Mouse (Mus musculus): Measurements from ENCODE around the gene Krt23. TPM values are rescaled to one million over a fixed set of nuclear protein-coding genes. Genes with fewer than 3 reads are reported as not detected.

Krt23 gene
- 0.40 and 0.45 TPM in 2 replicates for polyA plus RNA-seq (2012; rRNA removed)

GRCm38 (mm10) chr11:99492733-99493573 is at the start of gene Krt23:
Gene Krt23 (minus strand): TSS chr11:99493137.

GRCm38 (mm10) chr11:99521288-99521860 is 28.4 kb upstream of the Krt23 start, which contains the start of gene Krt39:
Gene Krt39 (minus strand): TSS chr11:99521338.

GRCm38 (mm10) chr11:99437972-99438371 is 55.0 kb downstream of the Krt23 start, which contains the start of gene Krt20:
Gene Krt20 (minus strand): TSS chr11:99438150.

Other genes with a start within 250 kb of the Krt23 start
- gene Krt222, start 249.1 kb downstream of the Krt23 start, polyA plus RNA-seq (2012; rRNA removed) = 0.03 TPM in 2 replicates
- gene Krt24, start 207.9 kb downstream of the Krt23 start, polyA plus RNA-seq (2012; rRNA removed) = not detected in 2 replicates
- gene Krt25, start 170.2 kb downstream of the Krt23 start, polyA plus RNA-seq (2012; rRNA removed) = 0.01 TPM in 1 of 2 replicates, not detected in the other
- gene Krt26, start 155.2 kb downstream of the Krt23 start, polyA plus RNA-seq (2012; rRNA removed) = not detected in 2 replicates
- not detected in 2 replicates for gene Krt27, start 142.0 kb downstream of the Krt23 start, polyA plus RNA-seq (2012; rRNA removed)
- gene Krt28, start 118.2 kb downstream of the Krt23 start, polyA plus RNA-seq (2012; rRNA removed) = 0.06 TPM in 1 of 2 replicates, not detected in the other
- 1.2 and 1.3 TPM in 2 replicates for gene Krt10, start 103.8 kb downstream of the Krt23 start, polyA plus RNA-seq (2012; rRNA removed)
- 0.03 and 0.05 TPM in 2 replicates for gene Krt12, start 70.9 kb downstream of the Krt23 start, polyA plus RNA-seq (2012; rRNA removed)
- 16.0 and 17.2 TPM in 2 replicates for gene Krt20, start 55.0 kb downstream of the Krt23 start, polyA plus RNA-seq (2012; rRNA removed)
- not detected in 2 replicates for gene Krt39, start 28.2 kb upstream of the Krt23 start, polyA plus RNA-seq (2012; rRNA removed)
- gene Krt40, start 50.0 kb upstream of the Krt23 start, polyA plus RNA-seq (2012; rRNA removed) = not detected in 2 replicates
- not detected in 2 replicates for gene Krtap3-3, start 57.7 kb upstream of the Krt23 start, polyA plus RNA-seq (2012; rRNA removed)
- gene Krtap3-2, start 63.7 kb upstream of the Krt23 start, polyA plus RNA-seq (2012; rRNA removed) = not detected in 2 replicates
- not detected in 2 replicates for gene Gm11939, start 66.3 kb upstream of the Krt23 start, polyA plus RNA-seq (2012; rRNA removed)
- not detected in 2 replicates for gene Krtap3-1, start 73.5 kb upstream of the Krt23 start, polyA plus RNA-seq (2012; rRNA removed)
- gene Krtap1-5, start 87.9 kb upstream of the Krt23 start, polyA plus RNA-seq (2012; rRNA removed) = not detected in 2 replicates
- not detected in 2 replicates for gene Krtap1-4, start 90.5 kb upstream of the Krt23 start, polyA plus RNA-seq (2012; rRNA removed)
- not detected in 2 replicates for gene Krtap1-3, start 98.2 kb upstream of the Krt23 start, polyA plus RNA-seq (2012; rRNA removed)
- not detected in 2 replicates for gene Krtap9-3, start 105.0 kb upstream of the Krt23 start, polyA plus RNA-seq (2012; rRNA removed)
- not detected in 2 replicates for gene Gm11938, start 110.2 kb upstream of the Krt23 start, polyA plus RNA-seq (2012; rRNA removed)
- gene Gm11937, start 117.1 kb upstream of the Krt23 start, polyA plus RNA-seq (2012; rRNA removed) = not detected in 2 replicates
- gene Krtap2-4, start 121.7 kb upstream of the Krt23 start, polyA plus RNA-seq (2012; rRNA removed) = not detected in 2 replicates
- not detected in 2 replicates for gene Gm11562, start 127.3 kb upstream of the Krt23 start, polyA plus RNA-seq (2012; rRNA removed)
- not detected in 2 replicates for gene Krtap4-1, start 135.1 kb upstream of the Krt23 start, polyA plus RNA-seq (2012; rRNA removed)
- not detected in 2 replicates for gene Krtap4-2, start 141.9 kb upstream of the Krt23 start, polyA plus RNA-seq (2012; rRNA removed)
- gene Krtap4-7, start 151.0 kb upstream of the Krt23 start, polyA plus RNA-seq (2012; rRNA removed) = not detected in 2 replicates
- not detected in 2 replicates for gene Gm11555, start 157.1 kb upstream of the Krt23 start, polyA plus RNA-seq (2012; rRNA removed)
- not detected in 2 replicates for gene Gm11563, start 165.8 kb upstream of the Krt23 start, polyA plus RNA-seq (2012; rRNA removed)
- not detected in 2 replicates for gene Krtap4-6, start 172.8 kb upstream of the Krt23 start, polyA plus RNA-seq (2012; rRNA removed)
- gene Gm14190, start 197.6 kb upstream of the Krt23 start, polyA plus RNA-seq (2012; rRNA removed) = not detected in 2 replicates
- not detected in 2 replicates for gene Gm14180, start 241.2 kb upstream of the Krt23 start, polyA plus RNA-seq (2012; rRNA removed)

All from liver, embryonic 14 days (tissue).